ENCODE assay signal across 13 mouse cellular contexts in genomic region chr13:113205346-113205745, GRCm38 (mm10). TPM values are rescaled to one million over a fixed set of nuclear protein-coding genes. Genes with fewer than 3 reads are reported as not detected.
"Had no signal": no experiment of that assay in that cellular context is flagged by ENCODE, and none has a peak within 500 bp of the region (broad histone marks: within the 10 kb centered on the region; RNA-seq: fewer than 3 reads in every experiment).

No protein-coding gene starts in this region.

- DNase-seq: left cerebral cortex, postnatal 4 days; liver, postnatal 0 days; lung, postnatal 10 days; lung, postnatal 36 days; midbrain, embryonic 14.5 days; retina, postnatal 1 day; right cerebral cortex, postnatal 25 days; spleen, adult 18-20 months; thymus, postnatal 25 days had no signal

RNA-seq across cellular contexts. Expression of gene Esm1, which starts 4.1 kb away (rescaled TPM):
- total RNA-seq: layer of hippocampus, adult 18-20 months had no signal

RNA-seq across cellular contexts. Expression of gene Gzmk, which starts 20.4 kb away (rescaled TPM):
- total RNA-seq: hindbrain, postnatal 0 days; layer of hippocampus, postnatal 14 days; left cerebral cortex, postnatal 14 days; left cerebral cortex, postnatal 4 days had no signal
